Mouse (Mus musculus): ENCODE measurements around the gene Wdr18.

The Wdr18 gene

DNA sequence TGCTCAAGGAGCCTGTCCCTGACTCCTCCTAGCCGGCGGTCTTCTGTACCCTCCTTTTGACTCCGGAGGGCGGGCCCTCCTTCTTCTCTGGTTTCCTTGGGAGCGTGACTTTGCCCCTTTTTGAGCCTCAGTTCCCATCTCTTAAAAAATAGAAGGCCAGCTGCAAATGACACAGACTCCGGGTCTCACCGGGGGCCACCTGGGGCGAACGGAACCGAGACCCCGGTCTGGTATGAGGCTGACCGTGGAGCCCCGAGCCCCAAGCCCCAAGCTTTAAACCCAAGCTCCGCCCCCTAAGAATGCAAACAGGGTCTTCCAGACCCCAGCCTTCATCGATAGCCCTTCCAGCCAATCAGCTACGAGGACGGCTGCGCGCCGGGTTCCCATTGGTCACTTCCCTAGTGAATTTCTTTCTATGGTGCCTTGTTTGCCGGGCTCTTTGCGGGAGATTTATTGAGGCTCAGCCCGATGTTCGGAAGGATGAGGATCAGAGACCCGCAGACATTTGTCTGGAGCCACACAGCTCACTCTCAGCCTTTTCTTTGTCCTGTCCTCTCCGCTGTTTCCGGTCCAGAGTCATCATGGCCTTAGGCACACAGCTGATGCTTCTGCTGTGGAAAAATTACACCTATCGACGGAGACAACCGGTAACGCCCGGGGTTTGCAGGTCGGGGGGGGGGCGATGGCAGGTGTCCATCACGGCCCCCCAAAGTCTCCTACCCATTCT, 37.2 kb downstream of the Wdr18 start:
- DNase-seq: peak; percentile 83 to 89

DNA sequence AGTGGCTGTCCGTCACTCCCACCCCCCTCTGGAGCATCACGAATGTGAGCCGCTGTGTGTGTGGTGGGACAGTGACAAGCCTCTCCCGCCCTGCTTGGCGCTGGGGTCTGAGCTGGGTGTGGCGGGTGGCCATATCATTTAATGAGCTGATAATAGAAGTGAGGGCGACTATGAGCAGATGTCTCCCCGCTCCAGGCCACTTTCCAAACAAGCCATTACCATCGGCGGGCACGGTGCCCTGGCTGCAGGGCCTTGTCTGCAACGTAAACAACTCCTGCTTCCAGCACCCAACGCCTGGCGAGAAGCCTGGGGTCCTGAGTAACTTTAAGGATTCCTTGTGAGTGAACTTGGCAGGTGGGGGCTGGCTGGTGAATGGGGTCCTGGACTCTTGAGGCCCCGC, 37.9 kb downstream of the Wdr18 start:
- DNase-seq: peak in 1 of 2 experiments; percentile 48

DNA sequence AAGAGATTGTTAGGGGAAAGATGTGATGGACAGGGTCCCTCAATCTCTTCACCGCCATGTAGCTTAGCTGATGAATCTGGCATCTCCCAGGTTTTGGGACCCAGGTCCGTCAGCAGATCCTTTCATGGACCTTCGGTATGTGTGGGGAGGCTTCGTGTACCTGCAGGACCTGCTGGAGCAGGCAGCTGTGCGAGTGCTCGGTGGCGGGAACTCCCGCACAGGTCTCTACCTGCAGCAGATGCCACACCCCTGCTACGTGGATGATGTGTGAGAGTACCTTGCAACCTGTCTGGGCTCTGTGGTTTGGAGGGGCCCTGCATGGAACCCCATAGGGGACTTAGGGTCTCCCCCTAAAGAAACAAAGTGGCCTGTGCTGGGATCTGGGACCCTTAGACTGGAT, 42.0 kb downstream of the Wdr18 start:
- no peak for DNase-seq

DNA sequence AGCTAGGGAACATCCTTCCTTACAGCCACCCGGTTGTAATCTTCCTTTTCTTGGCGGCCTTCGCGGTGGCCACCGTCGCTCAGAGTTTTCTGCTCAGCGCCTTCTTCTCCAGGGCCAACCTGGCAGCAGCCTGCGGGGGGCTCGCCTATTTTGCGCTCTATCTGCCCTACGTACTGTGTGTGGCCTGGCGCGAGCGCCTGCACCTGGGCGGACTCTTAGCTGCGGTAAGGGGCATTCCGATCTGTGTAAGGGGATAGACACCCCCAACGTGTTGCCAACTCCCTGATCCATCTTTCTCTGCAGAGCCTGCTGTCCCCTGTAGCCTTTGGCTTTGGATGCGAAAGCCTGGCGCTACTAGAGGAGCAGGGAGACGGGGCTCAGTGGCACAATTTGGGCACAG, 42.9 kb downstream of the Wdr18 start:
- DNase-seq: no peak

DNA sequence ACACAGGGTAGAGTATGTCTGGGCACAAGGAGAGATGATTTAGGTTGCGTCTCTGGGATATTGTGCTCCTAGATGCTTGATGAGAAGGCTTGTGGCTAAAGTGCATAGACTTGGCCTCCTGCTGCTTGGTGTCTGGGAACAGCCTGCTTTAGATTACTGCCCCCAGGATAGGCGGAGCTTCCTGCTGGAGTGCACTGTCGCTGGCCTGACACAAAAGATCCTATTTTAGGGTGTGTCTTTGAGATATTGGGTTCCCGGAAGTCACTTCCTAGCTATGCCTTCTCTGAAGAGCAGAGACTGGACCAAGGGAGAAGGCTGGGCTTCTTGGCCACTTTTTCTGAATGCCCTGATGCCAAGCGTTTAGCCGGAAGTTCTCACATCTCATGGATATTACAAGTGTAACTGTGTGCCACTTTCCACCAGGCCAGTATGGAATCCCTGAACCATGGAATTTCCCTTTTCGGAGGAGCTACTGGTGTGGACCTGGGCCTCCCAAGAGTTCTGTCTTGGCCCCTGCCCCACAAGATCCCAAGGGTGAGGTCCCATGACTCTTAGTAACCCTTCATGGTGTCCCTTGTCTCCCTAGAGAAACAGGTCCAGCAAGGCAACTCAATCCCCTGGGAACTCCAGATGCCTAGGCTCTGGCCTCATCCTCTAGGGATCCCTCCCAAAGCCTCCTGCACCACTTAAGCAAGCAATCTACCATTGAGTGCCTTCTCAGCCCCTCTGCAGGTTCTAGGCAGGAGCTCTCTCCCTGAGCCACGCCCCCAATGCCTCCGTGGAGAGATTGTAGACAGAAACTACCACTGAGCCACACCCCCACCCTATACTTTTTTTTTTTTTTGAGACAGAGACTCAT, 43.7 kb downstream of the Wdr18 start:
- peak in 1 of 2 experiments; percentile 38 for DNase-seq

DNA sequence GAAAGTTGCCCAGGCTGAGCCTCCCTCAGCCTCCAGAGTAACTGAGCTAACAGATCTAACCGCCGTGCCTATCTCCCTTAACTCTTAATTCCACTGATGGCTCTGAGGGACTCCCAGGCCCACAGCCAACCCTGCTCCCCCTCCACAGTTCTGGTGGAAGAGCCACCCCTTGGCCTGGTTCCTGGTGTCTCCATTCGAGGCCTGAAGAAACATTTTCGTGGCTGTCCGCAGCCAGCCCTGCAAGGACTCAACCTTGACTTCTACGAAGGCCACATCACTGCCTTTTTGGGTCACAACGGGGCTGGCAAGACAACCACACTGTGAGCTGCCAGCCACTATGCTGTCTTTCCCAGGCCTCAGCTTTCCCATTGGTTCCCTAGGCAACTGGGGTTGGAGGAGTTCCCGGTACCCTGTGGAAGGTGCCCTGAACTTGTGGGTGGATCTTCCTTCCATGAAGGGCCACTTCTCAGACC, 44.3 kb downstream of the Wdr18 start:
- DNase-seq: no peak

DNA sequence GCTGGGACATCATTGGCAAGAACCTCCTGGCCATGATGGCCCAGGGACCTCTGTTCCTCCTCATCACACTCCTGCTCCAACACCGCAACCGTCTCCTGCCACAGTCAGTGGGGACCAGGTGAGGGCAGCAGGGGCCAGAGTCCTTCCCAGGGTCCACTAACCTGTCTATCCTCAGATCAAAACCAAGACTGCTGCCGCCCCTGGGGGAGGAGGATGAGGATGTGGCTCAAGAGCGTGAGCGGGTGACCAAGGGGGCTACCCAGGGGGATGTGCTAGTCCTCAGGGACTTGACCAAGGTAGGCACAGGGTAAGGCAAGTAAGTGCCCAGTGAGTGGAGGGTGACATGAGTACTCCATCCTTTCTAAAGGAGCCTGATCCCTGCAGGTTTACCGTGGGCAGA, 51.8 kb downstream of the Wdr18 start:
- DNase-seq: no peak

DNA sequence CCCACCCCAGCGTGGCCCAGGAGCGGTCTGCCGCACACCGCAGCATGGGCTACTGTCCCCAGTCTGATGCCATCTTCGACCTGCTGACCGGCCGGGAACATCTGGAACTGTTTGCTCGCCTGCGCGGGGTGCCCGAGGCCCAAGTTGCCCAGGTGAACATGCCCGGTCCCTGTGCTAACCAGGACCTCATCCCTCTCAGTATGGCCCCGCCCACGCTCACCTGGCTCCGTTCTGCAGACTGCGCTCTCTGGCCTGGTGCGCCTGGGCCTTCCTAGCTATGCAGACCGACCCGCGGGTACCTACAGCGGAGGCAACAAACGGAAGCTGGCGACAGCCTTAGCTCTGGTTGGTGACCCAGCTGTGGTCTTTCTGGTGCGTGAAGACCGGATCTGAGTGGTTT, 53.7 kb downstream of the Wdr18 start:
- DNase-seq: no peak

DNA sequence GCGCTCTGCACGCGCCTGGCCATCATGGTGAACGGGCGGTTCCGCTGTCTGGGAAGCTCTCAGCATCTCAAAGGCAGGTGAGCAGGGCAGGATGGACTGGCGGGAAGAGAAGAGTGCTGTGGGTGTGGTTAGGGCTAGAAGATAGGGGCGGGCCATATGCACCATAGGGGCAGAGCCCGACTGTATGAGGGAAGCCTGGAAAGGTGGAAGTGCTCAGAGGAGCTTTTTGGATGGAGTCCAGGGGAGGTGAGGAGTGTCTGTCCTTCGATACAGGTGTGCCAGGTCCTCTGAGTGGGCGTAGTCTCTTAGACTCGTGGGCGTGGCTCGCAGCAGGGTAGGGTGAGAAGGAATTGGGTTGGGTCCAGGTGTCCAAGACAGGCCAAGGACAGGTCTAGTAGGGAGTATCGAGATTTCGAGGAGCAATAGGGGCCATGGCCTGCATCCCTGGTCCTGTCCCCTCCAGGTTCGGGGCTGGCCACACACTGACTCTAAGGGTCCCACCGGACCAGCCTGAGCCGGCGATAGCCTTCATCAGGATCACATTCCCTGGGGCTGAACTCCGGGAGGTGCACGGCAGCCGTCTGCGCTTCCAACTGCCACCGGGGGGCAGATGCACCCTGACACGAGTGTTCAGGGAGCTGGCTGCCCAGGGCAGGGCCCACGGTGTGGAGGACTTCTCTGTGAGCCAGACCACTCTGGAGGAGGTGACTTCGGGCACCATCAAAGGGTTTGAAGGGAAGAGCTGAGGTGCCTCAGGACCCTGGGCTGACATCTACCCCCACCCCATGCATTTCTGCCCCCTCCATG, 54.7 kb downstream of the Wdr18 start:
- DNase-seq: peak in 1 of 2 experiments; percentile 49

DNA sequence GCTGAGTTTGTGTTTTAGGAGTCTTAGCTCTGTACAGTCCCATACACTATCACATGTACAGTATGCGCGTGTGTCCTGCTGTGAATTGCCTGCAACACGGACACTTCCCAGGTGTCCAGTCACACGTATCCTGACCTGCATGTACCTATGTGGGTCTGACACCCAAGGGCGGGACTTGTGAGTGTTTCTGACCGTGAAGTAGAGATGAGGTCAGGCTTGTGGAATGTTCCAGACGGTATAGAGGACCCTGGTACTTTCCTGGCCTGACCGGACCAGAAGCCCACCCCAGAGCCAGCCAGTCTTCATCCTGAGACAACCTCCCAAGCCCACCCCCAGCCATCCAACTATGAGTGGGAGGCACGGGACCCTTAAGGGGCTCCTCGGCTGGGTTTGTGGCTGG, 55.6 kb downstream of the Wdr18 start:
- no peak for DNase-seq

DNA sequence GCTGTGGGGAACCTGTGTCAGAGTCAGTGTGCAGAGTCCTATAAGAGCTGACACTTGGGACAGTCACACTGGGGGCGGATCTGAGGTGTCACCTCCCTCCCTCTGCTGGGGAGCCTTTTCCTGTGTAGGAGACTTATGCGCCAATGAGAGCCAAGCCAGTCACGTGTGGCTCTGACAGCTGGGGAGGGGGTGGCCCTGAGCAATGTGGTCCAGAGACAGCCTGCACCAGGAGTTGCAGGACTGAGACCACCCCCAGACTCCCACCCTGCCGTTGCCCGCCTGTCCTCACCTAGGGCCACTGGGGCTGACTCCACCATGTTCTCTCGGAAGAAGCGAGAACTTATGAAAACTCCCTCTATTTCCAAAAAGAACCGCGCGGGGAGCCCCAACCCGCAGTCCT, 56.6 kb downstream of the Wdr18 start, which contains the start of gene Arhgap45:
TSS of gene Arhgap45 (plus strand) at position 143 of the 400 bp plus-strand sequence.
- peak in 1 of 2 experiments; percentile 42 for DNase-seq

DNA sequence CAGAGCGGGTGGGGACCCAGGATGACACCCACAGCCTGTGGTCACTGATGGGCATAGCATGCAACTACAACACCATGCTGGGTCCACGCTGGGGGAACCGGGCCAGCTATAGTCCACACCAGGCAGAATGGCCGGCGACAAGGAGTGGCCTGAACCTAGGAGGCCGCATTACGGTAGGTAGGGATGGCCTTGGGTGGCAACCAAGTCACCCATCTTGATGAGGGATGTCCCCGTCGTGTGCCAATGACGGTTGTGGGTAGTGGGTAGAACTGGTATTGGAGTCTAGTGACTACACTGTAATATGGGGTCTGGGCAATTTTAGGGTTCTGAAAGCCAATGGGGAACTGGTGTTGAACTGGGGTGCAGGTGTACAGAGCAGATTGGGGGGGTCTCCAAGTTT, 57.0 kb downstream of the Wdr18 start:
- DNase-seq: no peak

DNA sequence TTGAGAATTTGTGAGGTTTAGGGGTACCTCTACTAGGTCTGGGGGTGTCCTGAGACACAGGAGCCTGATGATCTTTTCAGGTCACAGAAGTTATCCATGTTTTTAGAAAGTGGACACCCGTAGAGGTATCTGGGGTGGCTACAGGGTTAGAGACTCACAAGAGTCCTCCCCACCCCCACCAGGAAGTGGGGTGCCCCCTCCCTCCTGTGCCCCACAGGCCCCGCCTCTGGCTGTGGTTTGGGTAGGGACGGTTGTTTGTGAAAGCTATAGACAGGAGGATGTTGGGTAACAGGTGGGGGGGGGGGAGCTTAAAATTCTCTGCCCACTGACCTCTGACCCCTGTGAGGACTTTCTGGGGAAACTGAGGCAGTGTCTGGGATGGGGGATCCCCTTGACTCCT, 57.4 kb downstream of the Wdr18 start:
- DNase-seq: no peak

DNA sequence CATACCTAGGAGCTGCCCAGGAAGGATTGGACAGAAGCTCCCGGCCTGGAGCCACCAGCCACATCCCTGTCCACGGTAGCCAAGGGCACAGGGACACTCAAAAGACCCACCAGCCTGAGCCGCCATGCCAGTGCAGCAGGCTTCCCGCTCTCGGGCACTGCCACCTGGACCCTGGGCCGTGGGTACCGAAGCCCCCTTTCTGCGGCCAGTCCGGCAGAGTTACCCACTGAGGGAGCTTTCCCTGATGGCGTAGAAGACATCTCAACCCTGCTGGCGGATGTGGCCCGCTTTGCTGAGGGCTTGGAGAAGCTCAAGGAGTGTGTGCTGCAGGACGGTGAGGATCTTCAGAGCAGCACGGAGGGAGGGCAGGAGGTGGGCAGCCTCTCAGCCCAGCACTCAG, 57.8 kb downstream of the Wdr18 start:
- no peak for DNase-seq

DNA sequence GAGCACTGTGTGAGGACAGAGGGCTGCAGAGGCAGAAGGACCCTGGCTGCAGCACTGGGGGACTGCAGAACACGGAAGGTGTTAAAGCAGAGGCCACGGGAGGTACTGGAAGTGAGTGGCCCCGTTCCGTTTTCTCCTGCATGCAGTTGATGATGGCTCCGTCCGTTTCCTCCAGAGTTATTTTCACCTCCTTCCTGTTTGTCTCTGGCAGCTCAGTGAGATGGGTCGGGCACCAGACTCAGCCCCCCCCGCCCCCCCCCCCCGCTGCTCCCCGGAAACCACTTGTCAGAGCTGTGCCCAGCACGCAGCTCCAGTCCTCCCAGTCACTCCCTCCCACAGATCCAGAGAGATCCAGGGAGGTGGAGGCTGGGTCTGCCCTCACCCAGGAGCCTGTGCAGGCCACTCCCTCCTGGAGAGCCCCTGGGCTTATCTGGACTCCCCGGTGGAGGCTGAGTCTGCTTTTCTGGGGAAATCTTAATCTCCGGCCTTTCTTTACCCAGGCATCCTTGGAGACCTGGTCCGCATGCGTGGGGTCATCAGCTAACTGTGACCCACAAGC, 58.9 kb downstream of the Wdr18 start:
- DNase-seq: peak; percentile 41 to 58

DNA sequence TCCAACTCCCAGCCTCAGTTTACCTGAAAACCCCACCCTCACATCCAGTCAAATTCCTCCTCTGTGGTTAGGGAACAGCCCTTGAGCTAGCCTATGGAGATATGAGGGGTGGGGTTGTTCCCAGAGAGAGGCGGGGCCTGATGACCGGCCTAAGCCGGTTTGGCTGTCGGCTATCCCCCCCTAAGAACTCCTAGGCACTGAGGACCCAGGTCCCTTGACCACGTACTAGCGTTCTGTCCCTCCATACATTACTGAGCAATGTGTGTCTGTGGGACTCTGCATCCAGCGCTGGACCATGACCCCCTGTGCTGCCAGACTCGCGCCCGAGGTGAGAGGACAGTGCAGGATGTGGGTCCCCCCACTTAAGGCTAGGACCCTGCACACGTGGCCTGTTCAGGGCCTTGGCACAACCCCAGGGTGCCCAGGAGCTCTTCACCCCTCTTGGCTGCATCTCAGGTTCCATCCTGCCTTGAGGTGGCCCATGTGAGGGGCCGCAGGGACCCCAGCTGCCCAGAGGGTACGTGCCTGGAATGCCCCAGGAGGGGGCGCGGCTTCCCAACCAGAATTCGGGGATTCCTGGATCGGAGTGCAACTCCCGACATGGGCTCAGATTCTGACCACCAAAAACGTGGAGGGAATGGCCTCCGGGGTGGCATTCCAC, 59.6 kb downstream of the Wdr18 start:
- peak; percentile 55 to 66 for DNase-seq

Measured in kidney, postnatal 4 days (tissue).